Mouse (Mus musculus): ENCODE data around the gene Nxph4.

- TF ChIP-seq POLR2A (IDR thresholded peaks at IDR 0.05; ENCODE audit: borderline replicate concordance, control insufficient read depth, low read depth, low read length) = no peak
- TF ChIP-seq CTCF (IDR thresholded peaks at IDR 0.05; ENCODE audit: control insufficient read depth, insufficient read depth, low read length) = no peak
Measured at GRCm38 (mm10) chr10:127566553-127567326, 32.4 kb upstream of the Nxph4 start.
